Mouse (Mus musculus) lung, postnatal 25 days (tissue): Measurements from ENCODE around the gene Clk4.

Source experiments
- DNase-seq: peaks from one replicate; pipeline ENCODE4 v3.0.0; 2022; ENCODE audit warnings: low spot score

The Clk4 gene

GRCm38 (mm10) chr11:51311846-51312245 is 50.3 kb downstream of the Clk4 start:
- no peak for DNase-seq

- no peak for DNase-seq
These were observed 54.7 kb downstream of the Clk4 start for GRCm38 (mm10) chr11:51315991-51316810.

- no peak for DNase-seq
These were observed 59.1 kb downstream of the Clk4 start for GRCm38 (mm10) chr11:51320609-51321008.

DNA sequence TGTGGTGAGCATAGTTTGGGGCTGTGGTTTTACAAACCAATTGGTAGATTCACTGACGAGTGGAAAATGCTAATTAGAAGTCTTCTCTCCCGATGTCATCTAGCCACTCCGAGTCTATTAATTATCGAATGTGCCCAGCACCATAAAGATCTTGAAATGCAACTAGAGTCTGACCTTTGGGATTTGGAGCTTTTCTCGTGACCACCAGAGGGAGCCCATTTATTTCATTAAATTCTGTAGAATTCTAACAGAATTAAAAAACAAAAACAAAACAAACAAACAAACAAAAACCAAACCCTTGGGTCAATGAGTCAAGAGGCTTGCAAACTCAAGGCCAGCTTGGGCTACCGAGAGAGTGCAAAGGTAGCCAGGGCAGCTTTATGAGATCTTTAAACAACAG is 65.4 kb downstream of the Clk4 start:
- peak; percentile 23 for DNase-seq

GRCm38 (mm10) chr11:51328387-51328942 is 66.9 kb downstream of the Clk4 start:
- DNase-seq = no peak

- DNase-seq = no peak
These were observed 68.5 kb downstream of the Clk4 start for GRCm38 (mm10) chr11:51329837-51330714.
